ENCODE assay signal across 38 mouse cellular contexts in genomic region chr4:155605132-155605531, GRCm38 (mm10). TPM values are rescaled to one million over a fixed set of nuclear protein-coding genes. Genes with fewer than 3 reads are reported as not detected.
"Had no signal": no experiment of that assay in that cellular context is flagged by ENCODE, and none has a peak within 500 bp of the region (broad histone marks: within the 10 kb centered on the region; RNA-seq: fewer than 3 reads in every experiment).

No protein-coding gene starts in this region.

- H3K27me3 ChIP-seq: heart, embryonic 12.5 days; hindbrain, embryonic 12.5 days; intestine, embryonic 15.5 days; limb, embryonic 12.5 days had no signal

- H3K27ac ChIP-seq: gastrocnemius, adult 2 months; heart, embryonic 10.5 days; hindbrain, embryonic 10.5 days; hindbrain, embryonic 12.5 days; hindbrain, embryonic 14.5 days; intestine, embryonic 15.5 days; layer of hippocampus, adult 2 months; left cerebral cortex, adult 2 months; limb, embryonic 10.5 days; limb, embryonic 12.5 days had no signal

- DNase-seq: gastrocnemius, adult 2 months; gastrocnemius, postnatal 10 days; gastrocnemius, postnatal 25 days; heart, postnatal 10 days; heart, postnatal 4 days; kidney, adult 18-20 months; kidney, adult 8-10 months; kidney, postnatal 10 days; kidney, postnatal 25 days; kidney, postnatal 4 days had no signal

- H3K4me3 ChIP-seq: gastrocnemius, adult 2 months; heart, embryonic 10.5 days; heart, embryonic 12.5 days; hindbrain, embryonic 10.5 days; hindbrain, embryonic 12.5 days; intestine, embryonic 15.5 days; layer of hippocampus, adult 2 months; left cerebral cortex, adult 2 months; limb, embryonic 10.5 days; limb, embryonic 12.5 days had no signal

- H3K9me3 ChIP-seq: heart, embryonic 10.5 days; heart, embryonic 12.5 days; hindbrain, embryonic 10.5 days; hindbrain, embryonic 12.5 days; intestine, embryonic 15.5 days; limb, embryonic 10.5 days; limb, embryonic 12.5 days had no signal

- H3K4me2 ChIP-seq: heart, embryonic 12.5 days; hindbrain, embryonic 12.5 days; hindbrain, embryonic 14.5 days; intestine, embryonic 15.5 days; limb, embryonic 12.5 days had no signal

- H3K4me1 ChIP-seq: intestine, embryonic 15.5 days had no signal

- H3K9ac ChIP-seq: heart, embryonic 12.5 days; hindbrain, embryonic 12.5 days; hindbrain, embryonic 14.5 days; intestine, embryonic 15.5 days; limb, embryonic 12.5 days had no signal

- ATAC-seq: forebrain, embryonic 16.5 days; hindbrain, embryonic 16.5 days; inflammation-experienced regulatory T-cells, adult 6 months; intestine, embryonic 15.5 days; intestine, postnatal 0 days had no signal

RNA-seq across cellular contexts. Expression of gene Gm10563, which starts 40.1 kb away (rescaled TPM):
- total RNA-seq: gastrocnemius, adult 2 months; gastrocnemius, postnatal 10 days; gastrocnemius, postnatal 25 days; gastrocnemius, postnatal 4 days; granulocyte monocyte progenitor cell, adult 5-6 weeks; heart, adult 8-10 months; heart, postnatal 10 days; heart, postnatal 25 days; heart, postnatal 4 days; layer of hippocampus, adult 2 months; layer of hippocampus, postnatal 10 days; layer of hippocampus, postnatal 25 days; left cerebral cortex, adult 2 months; left cerebral cortex, postnatal 14 days; left cerebral cortex, postnatal 36 days had no signal
- polyA plus RNA-seq: forebrain, embryonic 16.5 days; frontal cortex, adult 2 months; heart, embryonic 10.5 days; heart, embryonic 12.5 days; heart, embryonic 14.5 days; heart, embryonic 16.5 days; hindbrain, embryonic 10.5 days; hindbrain, embryonic 12.5 days; hindbrain, embryonic 14.5 days; hindbrain, embryonic 16.5 days; intestine, embryonic 15.5 days; intestine, postnatal 0 days; kidney, embryonic 14.5 days; kidney, embryonic 16.5 days; limb, embryonic 10.5 days; limb, embryonic 12.5 days; limb, embryonic 14.5 days had no signal

RNA-seq across cellular contexts. Expression of gene Mmp23, which starts 48.1 kb away (rescaled TPM):
- total RNA-seq: granulocyte monocyte progenitor cell, adult 5-6 weeks had no signal
- polyA plus RNA-seq: inflammation-experienced regulatory T-cells, adult 6 months had no signal
